Mouse (Mus musculus): ENCODE data around the gene Cacna1b. TPM values are rescaled to one million over a fixed set of nuclear protein-coding genes. Genes with fewer than 3 reads are reported as not detected.

Cacna1b gene
- total RNA-seq, 2 experiments from 2014 or later = 94.8 to 105 TPM

- DNase-seq (ENCODE audit: low spot score in 2 of 2) = no peak
These were observed 206.6 kb downstream of the Cacna1b start for GRCm38 (mm10) chr2:24556347-24556746.

- DNase-seq (ENCODE audit: low spot score in 2 of 2) = no peak
These were observed 209.0 kb downstream of the Cacna1b start for GRCm38 (mm10) chr2:24553962-24554361.

Other genes starting within 250 kb of the Cacna1b start
- gene Ehmt1, start 156.5 kb upstream of the Cacna1b start, total RNA-seq (2021) = 10 to 100 TPM; 74.8 to 75.6 TPM
- 10 to 100 TPM; 16.5 to 17.5 TPM for gene Arrdc1, start 172.1 kb upstream of the Cacna1b start, total RNA-seq (2021)
- 10 to 100 TPM; 34.6 to 36.8 TPM for gene Zmynd19, start 186.6 kb upstream of the Cacna1b start, total RNA-seq (2021)
- gene Dph7, start 199.2 kb upstream of the Cacna1b start, total RNA-seq (2021) = 10 to 100 TPM; 29.7 TPM
- gene Mrpl41, start 211.9 kb upstream of the Cacna1b start, total RNA-seq (2021) = 10 to 100 TPM; 96.8 to 99.2 TPM
- gene Pnpla7, start 212.9 kb upstream of the Cacna1b start, total RNA-seq (2021) = 10 to 100 TPM; 23.8 to 24.7 TPM